Mouse (Mus musculus): Measurements from ENCODE around the gene Trp53i11. TPM values are rescaled to one million over a fixed set of nuclear protein-coding genes. Genes with fewer than 3 reads are reported as not detected.

The Trp53i11 gene
- total and polyA plus RNA-seq, 3 experiments, result not detected

GRCm38 (mm10) chr2:93163750-93164335 is 23.5 kb upstream of the Trp53i11 start:
- Histone ChIP-seq H3K79me2 (ENCODE audit: control insufficient read depth, insufficient read depth, low read length, poor library complexity) (no peaks in the 10 kb centered on the region), H3K36me3 (ENCODE audit: control insufficient read depth in 1 of 2, insufficient read depth in 2 of 2, low read length in 2 of 2) (peaks cover 0 to 41% of the 10 kb centered on the region in 2 experiments; a peak in 2 of 4 replicates), H3K4me3 (ENCODE audit: control insufficient read depth in 1 of 2, insufficient read depth in 1 of 2, low read depth in 2 of 2, low read length in 2 of 2) (no peak overlapping the region), H3K27me3 (ENCODE audit: control insufficient read depth in 1 of 2, insufficient read depth in 2 of 2, low read length in 2 of 2) (no peaks in the 10 kb centered on the region), H3K9ac (ENCODE audit: control insufficient read depth, low read depth, low read length, poor library complexity, severe bottlenecking) (peak overlapping the region; percentile 24; the same call in 1 of the 2 replicates), H3K4me1 (ENCODE audit: control insufficient read depth in 1 of 2, insufficient read depth in 2 of 2, low read length in 2 of 2) (peaks cover 34 to 51% of the 10 kb centered on the region in 2 experiments), H3K9me3 (replicated peaks; ENCODE audit: insufficient read depth, low read length) (no peaks in the 10 kb centered on the region), H3K27ac (ENCODE audit: control insufficient read depth, low read depth, low read length) (peak overlapping the region; percentile 86)
- no peak for TF ChIP-seq CHD2 (IDR thresholded peaks at IDR 0.05; ENCODE audit: low read length)
- TF ChIP-seq RAD21 (IDR thresholded peaks at IDR 0.05; ENCODE audit: low read depth, low read length), result no peak
- no peak for TF ChIP-seq MAZ (IDR thresholded peaks at IDR 0.05; ENCODE audit: low read depth, low read length)
- TF ChIP-seq ZC3H11A (IDR thresholded peaks at IDR 0.05; ENCODE audit: low read depth, low read length), result no peak
- peak; percentile 58 for DNase-seq (ENCODE audit: low read depth, low spot score)

DNA sequence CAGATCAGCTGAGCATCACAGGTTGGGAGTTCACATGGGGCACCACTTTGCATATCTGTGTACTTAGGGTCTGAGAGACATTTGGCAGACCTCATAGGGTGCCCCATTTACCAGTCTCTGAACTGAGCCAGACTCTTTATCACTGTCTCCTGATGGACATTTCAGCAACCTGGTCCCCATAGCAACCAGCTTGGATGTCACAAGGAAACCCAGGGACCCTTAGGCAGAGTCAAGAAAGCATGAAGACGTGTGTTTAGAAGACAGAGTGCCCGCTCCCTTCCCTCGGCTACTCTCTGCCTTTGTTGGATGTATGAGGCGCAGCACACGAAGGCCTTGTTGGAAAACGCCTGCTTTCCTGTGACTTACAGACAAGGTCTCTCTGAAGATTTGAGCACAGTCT is 21.1 kb upstream of the Trp53i11 start:
- H3K9me3 ChIP-seq (replicated peaks; ENCODE audit: insufficient read depth, low read length), result no peaks in the 10 kb centered on the region
- peaks cover 32 to 43% of the 10 kb centered on the region in 2 experiments for H3K4me1 ChIP-seq (ENCODE audit: control insufficient read depth in 1 of 2, insufficient read depth in 2 of 2, low read length in 2 of 2)
- no peak for DNase-seq (ENCODE audit: low read depth, low spot score)
- no peaks in the 10 kb centered on the region for H3K79me2 ChIP-seq (ENCODE audit: control insufficient read depth, insufficient read depth, low read length, poor library complexity)
- no peak overlapping the region for H3K9ac ChIP-seq (ENCODE audit: control insufficient read depth, low read depth, low read length, poor library complexity, severe bottlenecking)
- H3K4me3 ChIP-seq (ENCODE audit: control insufficient read depth in 1 of 2, insufficient read depth in 1 of 2, low read depth in 2 of 2, low read length in 2 of 2), result no peak overlapping the region
- TF ChIP-seq ETS1 (IDR thresholded peaks at IDR 0.05; ENCODE audit: low read depth, low read length) (no peak), E2F4 (IDR thresholded peaks at IDR 0.05; ENCODE audit: borderline replicate concordance, low read depth, low read length) (no peak), ZNF384 (IDR thresholded peaks at IDR 0.05; ENCODE audit: low read depth, low read length) (no peak), USF1 (IDR thresholded peaks at IDR 0.05; ENCODE audit: low read depth, low read length) (no peak), SMC3 (IDR thresholded peaks at IDR 0.05; ENCODE audit: low read depth, low read length) (no peak), SIN3A (IDR thresholded peaks at IDR 0.05; ENCODE audit: low read length) (no peak), HCFC1 (IDR thresholded peaks at IDR 0.05; ENCODE audit: low read depth, low read length) (no peak), ZC3H11A (IDR thresholded peaks at IDR 0.05; ENCODE audit: low read depth, low read length) (no peak), POLR2A (IDR thresholded peaks at IDR 0.05; ENCODE audit: control insufficient read depth in 1 of 2, insufficient read depth in 1 of 2, low read depth in 1 of 2, low read length in 2 of 2, poor library complexity in 1 of 2) (no peak), RAD21 (IDR thresholded peaks at IDR 0.05; ENCODE audit: low read depth, low read length) (no peak), ELF1 (IDR thresholded peaks at IDR 0.05; ENCODE audit: low read depth, low read length) (no peak), NRF1 (IDR thresholded peaks at IDR 0.05; ENCODE audit: insufficient read depth, low read depth, low read length, poor library complexity, severe bottlenecking) (no peak), ZKSCAN1 (IDR thresholded peaks at IDR 0.05; ENCODE audit: low read depth, low read length) (no peak), ZMIZ1 (IDR thresholded peaks at IDR 0.05; ENCODE audit: low read depth, low read length) (no peak), CTCF (IDR thresholded peaks at IDR 0.05 in 2 of 3, conservative IDR thresholded peaks at IDR 0.05 in 1 of 3; ENCODE audit: control insufficient read depth in 1 of 3, insufficient read depth in 1 of 3, low read depth in 2 of 3, low read length in 3 of 3, poor library complexity in 1 of 3, severe bottlenecking in 1 of 3) (no peak), MAZ (IDR thresholded peaks at IDR 0.05; ENCODE audit: low read depth, low read length) (no peak), GATA1 (IDR thresholded peaks at IDR 0.05; ENCODE audit: low read depth, low read length) (no peak)
- no peaks in the 10 kb centered on the region for H3K27me3 ChIP-seq (ENCODE audit: control insufficient read depth in 1 of 2, insufficient read depth in 2 of 2, low read length in 2 of 2)
- peaks cover 0 to 38% of the 10 kb centered on the region in 2 experiments; a peak in 2 of 4 replicates for H3K36me3 ChIP-seq (ENCODE audit: control insufficient read depth in 1 of 2, insufficient read depth in 2 of 2, low read length in 2 of 2)
- no peak overlapping the region for H3K27ac ChIP-seq (ENCODE audit: control insufficient read depth, low read depth, low read length)
